ENCODE assay signal across 28 mouse cellular contexts in the genomic region with DNA sequence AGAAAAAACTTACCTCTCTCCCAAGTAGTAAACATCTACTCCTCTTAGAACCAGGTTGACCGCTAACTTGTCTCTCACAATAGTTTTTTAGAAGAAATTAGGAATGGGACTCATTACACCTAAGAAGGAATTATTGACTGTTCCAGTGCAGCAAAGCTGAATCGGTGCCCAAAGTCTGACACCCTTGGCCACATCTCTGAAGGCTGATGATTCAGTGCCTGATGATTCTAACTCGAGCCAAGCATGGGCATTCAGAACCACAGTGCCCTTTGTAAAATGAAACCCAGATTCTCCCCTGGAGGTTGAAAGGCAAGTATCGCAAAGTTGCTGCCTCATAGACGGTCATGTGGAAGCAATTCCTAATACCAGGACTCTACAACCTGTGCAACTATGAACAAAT. TPM values are rescaled to one million over a fixed set of nuclear protein-coding genes. Genes with fewer than 3 reads are reported as not detected.
DNase-seq lines count a peak whose midpoint lies in the region; ATAC-seq and TF ChIP-seq lines count a peak whose summit lies in the region.
"Had no signal": no experiment of that assay in that cellular context is flagged by ENCODE, and none has a peak within 500 bp of the region (broad histone marks: within the 10 kb centered on the region; RNA-seq: fewer than 3 reads in every experiment).

No protein-coding gene starts in this region.

- H3K4me3 ChIP-seq in heart, embryonic 11.5 days (ENCODE audit: low read depth, low read length) = no peak overlapping the region
- H3K4me3 ChIP-seq in intestine, postnatal 0 days (ENCODE audit: low read depth, low read length) = no peak overlapping the region
- H3K4me3 ChIP-seq: forebrain, embryonic 10.5 days; forebrain, embryonic 13.5 days; heart, embryonic 13.5 days had no signal

- H3K9me3 ChIP-seq in heart, embryonic 11.5 days (replicated peaks; ENCODE audit: control insufficient read depth, low read length) = no peaks in the 10 kb centered on the region
- no peaks in the 10 kb centered on the region for H3K9me3 ChIP-seq in intestine, postnatal 0 days (ENCODE audit: control insufficient read depth)
- H3K9me3 ChIP-seq: forebrain, embryonic 10.5 days; forebrain, embryonic 13.5 days; heart, embryonic 13.5 days had no signal

- no peak for ATAC-seq in heart, embryonic 11.5 days (replicated peaks; ENCODE audit: insufficient number of reproducible peaks, low FRiP score, low TSS enrichment)
- ATAC-seq in intestine, postnatal 0 days = no peak
- ATAC-seq: forebrain, embryonic 13.5 days; forebrain, embryonic 16.5 days; hindbrain, postnatal 0 days; inflammation-experienced regulatory T-cells, adult 6 months; intestine, embryonic 16.5 days had no signal

- no peak overlapping the region for H3K4me2 ChIP-seq in heart, embryonic 11.5 days
- no peak overlapping the region for H3K4me2 ChIP-seq in intestine, postnatal 0 days (replicated peaks; ENCODE audit: low read depth)
- H3K4me2 ChIP-seq: forebrain, embryonic 13.5 days; heart, embryonic 13.5 days; hindbrain, embryonic 14.5 days had no signal

- no peak overlapping the region for H3K9ac ChIP-seq in heart, embryonic 11.5 days (ENCODE audit: low read depth, low read length)
- H3K9ac ChIP-seq in intestine, postnatal 0 days (ENCODE audit: low read depth, low read length) = no peak overlapping the region
- H3K9ac ChIP-seq: forebrain, embryonic 13.5 days; heart, embryonic 13.5 days; hindbrain, embryonic 14.5 days had no signal

- no peaks in the 10 kb centered on the region for H3K27me3 ChIP-seq in heart, embryonic 11.5 days (ENCODE audit: control insufficient read depth, insufficient read depth, low read length)
- H3K27me3 ChIP-seq in intestine, postnatal 0 days (replicated peaks; ENCODE audit: control insufficient read depth, insufficient read depth, low read length) = no peaks in the 10 kb centered on the region
- H3K27me3 ChIP-seq: CH12.LX; forebrain, embryonic 13.5 days; heart, embryonic 13.5 days had no signal

- peak; percentile 10 to 19 for DNase-seq in cerebellum, postnatal 10 days
- no peak for DNase-seq in cerebellum, adult 18-20 months
- peak; percentile 76 for DNase-seq in Muller cell, postnatal 12 days (ENCODE audit: inconsistent ontology term)
- DNase-seq in adrenal gland, adult 8-10 months = peak; percentile 25
- peak; percentile 35 for DNase-seq in adrenal gland, postnatal 25 days
- DNase-seq in ovary, postnatal 36 days (ENCODE audit: low spot score) = no peak
- DNase-seq: B cell, adult 2 months; cerebellum, adult 9-11 months; gastrocnemius, postnatal 14 days; heart, adult 18-20 months; heart, postnatal 14 days; heart, postnatal 4 days; kidney, adult 2 months had no signal

- no peaks in the 10 kb centered on the region for H3K36me3 ChIP-seq in heart, embryonic 11.5 days (ENCODE audit: control insufficient read depth, insufficient read depth, low read length)
- no peaks in the 10 kb centered on the region for H3K36me3 ChIP-seq in intestine, postnatal 0 days (ENCODE audit: control insufficient read depth, insufficient read depth)
- H3K36me3 ChIP-seq: forebrain, embryonic 10.5 days; G1E; heart, embryonic 13.5 days had no signal

- no peak overlapping the region for H3K27ac ChIP-seq in heart, embryonic 11.5 days (ENCODE audit: low read depth, low read length)
- no peak overlapping the region for H3K27ac ChIP-seq in intestine, postnatal 0 days (ENCODE audit: low read depth, low read length)
- H3K27ac ChIP-seq: forebrain, embryonic 10.5 days; forebrain, embryonic 13.5 days; heart, embryonic 13.5 days; hindbrain, embryonic 14.5 days; hindbrain, postnatal 0 days had no signal

- H3K4me1 ChIP-seq in heart, embryonic 11.5 days (ENCODE audit: control insufficient read depth, insufficient read depth, low read length) = no peaks in the 10 kb centered on the region
- H3K4me1 ChIP-seq in intestine, postnatal 0 days (replicated peaks; ENCODE audit: control insufficient read depth, insufficient read depth, low read length) = no peaks in the 10 kb centered on the region
- H3K4me1 ChIP-seq: forebrain, embryonic 10.5 days; forebrain, embryonic 13.5 days; heart, embryonic 13.5 days had no signal

- WGBS in heart, embryonic 11.5 days (ENCODE audit: insufficient replicate concordance) = 79% methylated on average over 5 of the region's 5 CpGs
- WGBS in intestine, postnatal 0 days = 87% methylated on average over 5 of the region's 5 CpGs

- TF ChIP-seq CTCF in intestine, postnatal 0 days (IDR thresholded peaks at IDR 0.05; ENCODE audit: low read depth) = no peak

RNA-seq across cellular contexts. Expression of gene Cntnap5a, which starts 58.0 kb away (rescaled TPM):
- total RNA-seq in adrenal gland, adult 8-10 months (2022) = 10 to 100 TPM in 2 of 4 experiments, 1 to 10 TPM in 2; 8.7 to 11.9 (median 10.0) TPM
- total RNA-seq in adrenal gland, postnatal 25 days (2021) = 5.3 and 7.8 TPM in 2 replicates
- polyA plus RNA-seq in heart, embryonic 11.5 days (2014; fragmentation: Nextera tagmentation; extraction: Ambion mirVana) = 0.01 TPM in 1 of 2 replicates, not detected in the other
- 0.07 TPM in 2 replicates for polyA plus RNA-seq in intestine, postnatal 0 days (2015; fragmentation: Nextera tagmentation; extraction: Ambion mirVana)
- total RNA-seq: CH12.LX; heart, postnatal 14 days had no signal
- polyA plus RNA-seq: forebrain, embryonic 10.5 days; G1E; gonadal fat pad, adult 2 months; heart, embryonic 16.5 days; kidney, embryonic 14.5 days had no signal

Comparison
In these comparisons a context has a peak if more than half of its experiments do, and no peak if none do; other contexts are left out.
1. DNase-seq: peak in cerebellum, postnatal 10 days (2 of 2), Muller cell, postnatal 12 days (single experiment), adrenal gland, adult 8-10 months (single experiment) and adrenal gland, postnatal 25 days (single experiment); none in cerebellum, adult 18-20 months (0 of 2) and ovary, postnatal 36 days (single experiment).